16 mouse cellular contexts compared by ENCODE assay signal in the genomic region with DNA sequence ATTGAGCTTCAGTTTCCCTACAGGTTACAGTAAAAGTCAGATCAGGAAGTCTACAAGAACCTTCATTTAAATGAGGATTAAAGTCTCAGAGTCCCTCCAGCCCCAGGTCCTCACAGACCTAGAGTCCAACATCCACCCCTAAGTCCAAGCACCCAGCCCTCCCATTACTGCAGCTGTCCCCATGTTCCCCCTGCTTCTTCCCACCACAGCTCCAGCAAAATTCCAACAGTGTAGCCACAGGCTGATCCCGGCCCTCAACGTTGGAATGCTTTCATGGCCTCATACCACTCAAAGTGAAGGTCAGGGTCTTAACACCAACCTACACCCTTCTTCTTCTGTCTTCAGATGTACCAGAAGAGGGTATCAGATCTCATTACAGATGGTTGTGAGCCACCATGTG. TPM values are rescaled to one million over a fixed set of nuclear protein-coding genes. Genes with fewer than 3 reads are reported as not detected.
DNase-seq lines count a peak whose midpoint lies in the region; ATAC-seq and TF ChIP-seq lines count a peak whose summit lies in the region.
"Had no signal": no experiment of that assay in that cellular context is flagged by ENCODE, and none has a peak within 500 bp of the region (broad histone marks: within the 10 kb centered on the region; RNA-seq: fewer than 3 reads in every experiment).

No protein-coding gene starts in this region.

- H3K36me3 ChIP-seq in heart, embryonic 11.5 days (ENCODE audit: control insufficient read depth, insufficient read depth, low read length), result 0 out of 2 replicates have a peak, but pooled peaks cover 2% of the 10 kb centered on the region
- no peaks in the 10 kb centered on the region for H3K36me3 ChIP-seq in hindbrain, postnatal 0 days (ENCODE audit: insufficient read depth, low read length)
- H3K36me3 ChIP-seq in hindbrain, embryonic 11.5 days (ENCODE audit: control insufficient read depth, insufficient read depth, low read length), result no peaks in the 10 kb centered on the region
- H3K36me3 ChIP-seq in lung, embryonic 15.5 days, result no peaks in the 10 kb centered on the region
- H3K36me3 ChIP-seq in myocyte (ENCODE audit: control insufficient read depth, insufficient read depth), result no peaks in the 10 kb centered on the region
- H3K36me3 ChIP-seq in midbrain, embryonic 10.5 days, result peaks cover 8% of the 10 kb centered on the region; the same call in 1 of the 2 replicates
- H3K36me3 ChIP-seq: neural tube, embryonic 12.5 days had no signal

- peak overlapping the region; percentile 54; the same call in 1 of the 2 replicates for H3K27ac ChIP-seq in heart, embryonic 11.5 days (ENCODE audit: low read depth, low read length)
- peak overlapping the region; percentile 16; the same call in 1 of the 2 replicates for H3K27ac ChIP-seq in hindbrain, postnatal 0 days
- no peak overlapping the region for H3K27ac ChIP-seq in hindbrain, embryonic 11.5 days (ENCODE audit: low read depth, low read length)
- peak overlapping the region; percentile 41; the same call in 1 of the 2 replicates for H3K27ac ChIP-seq in lung, embryonic 15.5 days
- H3K27ac ChIP-seq in midbrain, embryonic 10.5 days (replicated peaks), result no peak overlapping the region
- H3K27ac ChIP-seq: embryonic facial prominence, embryonic 12.5 days; liver, embryonic 14.5 days; neural tube, embryonic 12.5 days had no signal

- H3K9ac ChIP-seq in heart, embryonic 11.5 days (ENCODE audit: low read depth, low read length), result no peak overlapping the region
- no peak overlapping the region for H3K9ac ChIP-seq in hindbrain, postnatal 0 days (replicated peaks; ENCODE audit: low read length)
- H3K9ac ChIP-seq in hindbrain, embryonic 11.5 days (ENCODE audit: low read depth, low read length), result no peak overlapping the region
- H3K9ac ChIP-seq in lung, embryonic 15.5 days, result no peak overlapping the region
- H3K9ac ChIP-seq: embryonic facial prominence, embryonic 12.5 days; liver, embryonic 14.5 days; neural tube, embryonic 12.5 days had no signal

- no peaks in the 10 kb centered on the region for H3K9me3 ChIP-seq in heart, embryonic 11.5 days (replicated peaks; ENCODE audit: control insufficient read depth, low read length)
- no peaks in the 10 kb centered on the region for H3K9me3 ChIP-seq in hindbrain, postnatal 0 days (ENCODE audit: low read length)
- no peaks in the 10 kb centered on the region for H3K9me3 ChIP-seq in hindbrain, embryonic 11.5 days (ENCODE audit: control insufficient read depth, low read length)
- H3K9me3 ChIP-seq in lung, embryonic 15.5 days, result no peaks in the 10 kb centered on the region
- no peaks in the 10 kb centered on the region for H3K9me3 ChIP-seq in midbrain, embryonic 10.5 days (replicated peaks)
- H3K9me3 ChIP-seq: embryonic facial prominence, embryonic 12.5 days; neural tube, embryonic 12.5 days had no signal

- no peak for TF ChIP-seq CTCF in hindbrain, postnatal 0 days (IDR thresholded peaks at IDR 0.05; ENCODE audit: low read depth)

- 49% methylated on average over 2 of the region's 2 CpGs for WGBS in heart, embryonic 11.5 days (ENCODE audit: insufficient replicate concordance)
- 84% methylated on average over 2 of the region's 2 CpGs for WGBS in hindbrain, postnatal 0 days
- 88% methylated on average over 2 of the region's 2 CpGs for WGBS in hindbrain, embryonic 11.5 days
- 64% methylated on average over 2 of the region's 2 CpGs for WGBS in lung, embryonic 15.5 days
- 92% methylated on average over 2 of the region's 2 CpGs for WGBS in midbrain, embryonic 10.5 days

- no peaks in the 10 kb centered on the region for H3K79me2 ChIP-seq in myocyte (ENCODE audit: control insufficient read depth, insufficient read depth)

- no peak overlapping the region for H3K4me3 ChIP-seq in heart, embryonic 11.5 days (ENCODE audit: low read depth, low read length)
- H3K4me3 ChIP-seq in hindbrain, postnatal 0 days (ENCODE audit: low read length), result no peak overlapping the region
- no peak overlapping the region for H3K4me3 ChIP-seq in hindbrain, embryonic 11.5 days (ENCODE audit: low read depth, low read length)
- no peak overlapping the region for H3K4me3 ChIP-seq in lung, embryonic 15.5 days
- H3K4me3 ChIP-seq in myocyte, result no peak overlapping the region
- H3K4me3 ChIP-seq in midbrain, embryonic 10.5 days, result no peak overlapping the region
- H3K4me3 ChIP-seq: embryonic facial prominence, embryonic 12.5 days; neural tube, embryonic 12.5 days had no signal

- no peaks in the 10 kb centered on the region for H3K27me3 ChIP-seq in heart, embryonic 11.5 days (ENCODE audit: control insufficient read depth, insufficient read depth, low read length)
- H3K27me3 ChIP-seq in hindbrain, postnatal 0 days (ENCODE audit: insufficient read depth, low read length), result no peaks in the 10 kb centered on the region
- no peaks in the 10 kb centered on the region for H3K27me3 ChIP-seq in hindbrain, embryonic 11.5 days (ENCODE audit: control insufficient read depth, insufficient read depth, low read length)
- no peaks in the 10 kb centered on the region for H3K27me3 ChIP-seq in lung, embryonic 15.5 days
- H3K27me3 ChIP-seq in myocyte (ENCODE audit: control insufficient read depth, insufficient read depth, insufficient read length), result no peaks in the 10 kb centered on the region
- no peaks in the 10 kb centered on the region for H3K27me3 ChIP-seq in midbrain, embryonic 10.5 days (ENCODE audit: low read depth, poor library complexity, severe bottlenecking)
- H3K27me3 ChIP-seq: embryonic facial prominence, embryonic 12.5 days; neural tube, embryonic 12.5 days had no signal

- no peak for DNase-seq in heart, postnatal 4 days
- DNase-seq in hindbrain, postnatal 0 days (ENCODE audit: low spot score), result no peak
- DNase-seq in hindbrain, embryonic 11.5 days (ENCODE audit: low spot score), result no peak
- no peak for DNase-seq in lung, postnatal 25 days (ENCODE audit: low spot score)
- DNase-seq in midbrain, embryonic 10.5 days (ENCODE audit: low spot score), result no peak
- DNase-seq: kidney, adult 11 months; kidney, postnatal 36 days; lung, postnatal 14 days; right cerebral cortex, postnatal 14 days; thymus, postnatal 4 days had no signal

- no peak for ATAC-seq in heart, embryonic 11.5 days (replicated peaks; ENCODE audit: insufficient number of reproducible peaks, low FRiP score, low TSS enrichment)
- no peak for ATAC-seq in hindbrain, postnatal 0 days
- no peak for ATAC-seq in hindbrain, embryonic 11.5 days (ENCODE audit: low FRiP score)
- ATAC-seq in lung, embryonic 15.5 days (ENCODE audit: borderline replicate concordance, extremely low read depth, low FRiP score, low TSS enrichment), result no peak

- TF ChIP-seq POLR2A in myocyte (IDR thresholded peaks at IDR 0.05; ENCODE audit: insufficient read length, low read depth), result no peak

- H3ac ChIP-seq in myocyte (ENCODE audit: control insufficient read depth, insufficient read length), result no peak overlapping the region

- H3K4me2 ChIP-seq in heart, embryonic 11.5 days, result no peak overlapping the region
- no peak overlapping the region for H3K4me2 ChIP-seq in hindbrain, postnatal 0 days (ENCODE audit: low read depth, low read length)
- H3K4me2 ChIP-seq in hindbrain, embryonic 11.5 days (replicated peaks; ENCODE audit: low read depth, low read length), result no peak overlapping the region
- no peak overlapping the region for H3K4me2 ChIP-seq in lung, embryonic 15.5 days
- no peak overlapping the region for H3K4me2 ChIP-seq in myocyte (ENCODE audit: low read depth)
- H3K4me2 ChIP-seq: embryonic facial prominence, embryonic 12.5 days; neural tube, embryonic 12.5 days had no signal

- H3K4me1 ChIP-seq in heart, embryonic 11.5 days (ENCODE audit: control insufficient read depth, insufficient read depth, low read length), result peaks cover 73% of the 10 kb centered on the region
- H3K4me1 ChIP-seq in hindbrain, postnatal 0 days (ENCODE audit: insufficient read depth, low read length), result peaks cover 12% of the 10 kb centered on the region; the same call in 1 of the 2 replicates
- peaks cover 5% of the 10 kb centered on the region for H3K4me1 ChIP-seq in hindbrain, embryonic 11.5 days (replicated peaks; ENCODE audit: control insufficient read depth, insufficient read depth, low read length)
- H3K4me1 ChIP-seq in lung, embryonic 15.5 days, result peaks cover 35% of the 10 kb centered on the region
- H3K4me1 ChIP-seq in midbrain, embryonic 10.5 days, result peaks cover 33% of the 10 kb centered on the region

TF ChIP-seq in myocyte, 11 proteins besides CTCF, POLR2A, EP300 and RAD21:
- TF ChIP-seq USF1 (IDR thresholded peaks at IDR 0.05; ENCODE audit: low read depth) (no peak), TCF12 (IDR thresholded peaks at IDR 0.05; ENCODE audit: insufficient read depth, poor library complexity, severe bottlenecking) (peak; percentile 32), MYOG (IDR thresholded peaks at IDR 0.05; ENCODE audit: control insufficient read depth in 1 of 3, insufficient read depth in 1 of 3, insufficient read length in 2 of 3, low read depth in 2 of 3) (peak in 2 of 3 experiments; percentile 19 to 56), REST (IDR thresholded peaks at IDR 0.05; ENCODE audit: insufficient read depth, insufficient read length) (no peak), MYOD1 (IDR thresholded peaks at IDR 0.05; ENCODE audit: control insufficient read depth in 1 of 3, insufficient read length in 2 of 3, low read depth in 2 of 3) (peak in 2 of 3 experiments; percentile 26 to 71)

RNA-seq across cellular contexts. Expression of a gene that starts 37.9 kb away (rescaled TPM):
- 7.0 and 7.8 TPM in 2 replicates for polyA plus RNA-seq in heart, embryonic 11.5 days (2014; fragmentation: Nextera tagmentation; extraction: Ambion mirVana)
- total RNA-seq in heart, postnatal 4 days (2021), result 10 to 100 TPM; 45.9 to 52.2 TPM
- 43.9 and 44.1 TPM in 2 replicates for total RNA-seq in hindbrain, postnatal 0 days (2014; rRNA removed)
- polyA plus RNA-seq in hindbrain, postnatal 0 days (2015; fragmentation: Nextera tagmentation; extraction: Ambion mirVana), result 7.6 TPM in 2 replicates
- 5.1 and 6.0 TPM in 2 replicates for polyA plus RNA-seq in hindbrain, embryonic 11.5 days (2014; fragmentation: Nextera tagmentation; extraction: Ambion mirVana)
- 6.2 and 6.7 TPM in 2 replicates for polyA plus RNA-seq in lung, embryonic 15.5 days (2015; fragmentation: Nextera tagmentation; extraction: Ambion mirVana)
- 5.3 TPM for polyA plus RNA-seq in myocyte (2012; fragmentation: generic; extraction: Trizol)
- polyA plus RNA-seq in midbrain, embryonic 10.5 days (2016; fragmentation: Nextera tagmentation; extraction: Ambion mirVana), result 2.9 and 4.0 TPM in 2 replicates

Comparison
In these comparisons a context has a peak if more than half of its experiments do, and no peak if none do; other contexts are left out.
1. H3K27ac ChIP-seq: peak in heart, embryonic 11.5 days (single experiment), hindbrain, postnatal 0 days (single experiment) and lung, embryonic 15.5 days (single experiment); none in hindbrain, embryonic 11.5 days (single experiment) and midbrain, embryonic 10.5 days (single experiment).